Mouse (Mus musculus): Measurements from ENCODE around the gene Fosl1. TPM values are rescaled to one million over a fixed set of nuclear protein-coding genes. Genes with fewer than 3 reads are reported as not detected.
"Not testable (repeated sequence)": the region's sequence is repeated elsewhere in the genome, so short reads cannot be mapped to it uniquely, and the experiment has no call there.

Gene Fosl1
- total RNA-seq, 2 experiments from 2014 or later: not detected

GRCm38 (mm10) chr19:5475069-5475714 lies 27.8 kb downstream of the Fosl1 start:
- no peak for DNase-seq
- intact Hi-C loops (cut with DNase I): no loop called here

GRCm38 (mm10) chr19:5477004-5477667 lies 29.8 kb downstream of the Fosl1 start:
- no peak for DNase-seq
- intact Hi-C loops (cut with DNase I): no loop called here

- intact Hi-C loops (cut with DNase I): no loop called here
Measured at GRCm38 (mm10) chr19:5477668-5478300, 30.4 kb downstream of the Fosl1 start.

GRCm38 (mm10) chr19:5480016-5480415 lies 32.7 kb downstream of the Fosl1 start:
- intact Hi-C loops (cut with DNase I): no loop called here
- no peak for DNase-seq

More at GRCm38 (mm10) chr19:5477668-5478300, 30.4 kb downstream of the Fosl1 start:
- DNase-seq: no peak

GRCm38 (mm10) chr19:5481398-5481797 lies 34.1 kb downstream of the Fosl1 start:
- intact Hi-C loops (cut with DNase I): no loop called here

GRCm38 (mm10) chr19:5483386-5484359 lies 36.3 kb downstream of the Fosl1 start:
- DNase-seq: no peak
- intact Hi-C loops (cut with DNase I): no loop called here

More at GRCm38 (mm10) chr19:5481398-5481797, 34.1 kb downstream of the Fosl1 start:
- DNase-seq: no peak

- intact Hi-C loops (cut with DNase I): no loop called here
- no peak for DNase-seq
Measured at GRCm38 (mm10) chr19:5484496-5484895, 37.1 kb downstream of the Fosl1 start.

- no peak for DNase-seq
- intact Hi-C loops (cut with DNase I): loop anchor here (5.0 kb wide), 2 partner anchors 98 to 118 kb away; partner anchors contain the start of genes Banf1, Eif1ad and Sart1
Measured at GRCm38 (mm10) chr19:5485371-5485770, 38.0 kb downstream of the Fosl1 start.

- DNase-seq: no peak
- intact Hi-C loops (cut with DNase I): loop anchor here (2.0 to 5.0 kb wide), 3 partner anchors 21 to 119 kb away; partner anchors contain the start of genes Banf1, Eif1ad and Sart1
Measured at GRCm38 (mm10) chr19:5485821-5486220, 38.5 kb downstream of the Fosl1 start.

GRCm38 (mm10) chr19:5486286-5486685 lies 38.9 kb downstream of the Fosl1 start:
- no peak for DNase-seq
- intact Hi-C loops (cut with DNase I): loop anchor here (2.0 to 5.0 kb wide), 3 partner anchors 21 to 119 kb away; partner anchors contain the start of genes Banf1, Eif1ad and Sart1

- intact Hi-C loops (cut with DNase I): loop anchor here (2.0 to 5.0 kb wide), 3 partner anchors 22 to 119 kb away; partner anchors contain the start of genes Banf1, Eif1ad and Sart1
- DNase-seq: no peak
Measured at GRCm38 (mm10) chr19:5486771-5487170, 39.4 kb downstream of the Fosl1 start.

GRCm38 (mm10) chr19:5487768-5488550 lies 40.6 kb downstream of the Fosl1 start, which contains the start of gene Mus81:
Gene Mus81 (minus strand): TSS chr19:5488402.
- DNase-seq: peak; percentile 96 to 97
- intact Hi-C loops (cut with DNase I): loop anchor here (1.0 to 5.0 kb wide), 4 partner anchors 23 to 121 kb away; partner anchors contain the start of genes Banf1, Eif1ad and Sart1

GRCm38 (mm10) chr19:5488878-5489571 lies 41.7 kb downstream of the Fosl1 start:
- intact Hi-C loops (cut with DNase I): loop anchor here (1.0 to 5.0 kb wide), 3 partner anchors 56 to 122 kb away; partner anchors contain the start of genes Banf1, Eif1ad and Sart1
- peak; percentile 94 to 96 for DNase-seq

GRCm38 (mm10) chr19:5489721-5490120 lies 42.4 kb downstream of the Fosl1 start:
- intact Hi-C loops (cut with DNase I): loop anchor here (2.0 to 5.0 kb wide), 3 partner anchors 21 to 122 kb away; partner anchors contain the start of genes Banf1, Eif1ad, Sart1 and Snx32

GRCm38 (mm10) chr19:5490313-5490897 lies 43.1 kb downstream of the Fosl1 start, which contains the start of gene Cfl1:
Gene Cfl1 (plus strand): TSS chr19:5490455.
- intact Hi-C loops (cut with DNase I): loop anchor here (2.0 kb wide), 1 partner anchor 20 kb away; the partner anchor contains the start of gene Snx32

More at GRCm38 (mm10) chr19:5489721-5490120, 42.4 kb downstream of the Fosl1 start:
- not testable (repeated sequence) for DNase-seq

GRCm38 (mm10) chr19:5490898-5491708 lies 43.8 kb downstream of the Fosl1 start:
- intact Hi-C loops (cut with DNase I): loop anchor here (2.0 kb wide), 1 partner anchor 20 kb away; the partner anchor contains the start of gene Snx32
- DNase-seq: peak; percentile 87 to 92

More at GRCm38 (mm10) chr19:5490313-5490897, 43.1 kb downstream of the Fosl1 start, which contains the start of gene Cfl1:
- DNase-seq: peak; percentile 92
